Mouse (Mus musculus): ENCODE data around the gene Kctd10.

Gene Kctd10

DNA sequence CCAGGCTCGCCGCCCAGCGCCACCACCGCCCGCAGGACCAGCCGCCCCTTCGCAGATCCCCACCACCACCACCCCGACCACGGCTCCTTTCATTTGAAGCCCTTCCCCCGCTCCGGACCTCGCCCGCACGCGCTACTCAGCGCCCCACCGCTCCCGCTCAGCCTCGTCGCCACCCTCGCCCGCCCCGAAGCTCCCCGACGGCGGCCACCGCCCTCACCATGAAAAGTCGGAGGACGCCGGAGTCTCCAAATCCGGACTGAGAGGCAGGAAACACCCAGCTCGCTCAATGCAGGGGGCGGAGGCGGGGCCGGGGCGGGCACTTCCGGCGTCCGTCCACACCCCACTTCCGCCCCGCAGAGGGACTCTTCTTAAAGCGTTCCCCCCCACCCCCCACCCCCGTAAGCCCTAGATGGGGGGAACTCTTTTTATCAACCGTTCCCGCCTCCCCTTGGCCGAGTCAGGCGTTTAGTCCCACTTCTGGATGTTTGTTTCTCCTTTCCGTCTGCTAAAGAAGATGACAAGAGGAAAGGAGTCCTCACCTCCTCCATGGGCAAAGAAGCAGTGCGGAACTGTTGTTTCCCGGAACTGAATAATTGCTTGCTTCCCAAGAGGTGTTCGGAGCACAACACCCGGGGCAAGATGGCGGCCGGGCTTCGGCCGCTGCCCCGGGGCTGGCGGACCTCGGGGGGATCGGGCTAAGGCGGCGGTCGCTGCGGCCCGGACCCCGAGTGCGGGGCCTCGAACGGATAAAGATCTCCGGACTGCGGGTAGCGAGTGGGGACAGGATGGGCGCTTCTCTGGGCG lies at the start of gene Kctd10, which contains the start of gene Ube3b:
Gene Kctd10 (minus strand): TSS at position 300 of the 804 bp plus-strand sequence.
Gene Ube3b (plus strand): TSS at position 399 of the 804 bp plus-strand sequence.
- DNase-seq (ENCODE audit: low spot score in 2 of 2): peak in 1 of 2 experiments; percentile 86

DNA sequence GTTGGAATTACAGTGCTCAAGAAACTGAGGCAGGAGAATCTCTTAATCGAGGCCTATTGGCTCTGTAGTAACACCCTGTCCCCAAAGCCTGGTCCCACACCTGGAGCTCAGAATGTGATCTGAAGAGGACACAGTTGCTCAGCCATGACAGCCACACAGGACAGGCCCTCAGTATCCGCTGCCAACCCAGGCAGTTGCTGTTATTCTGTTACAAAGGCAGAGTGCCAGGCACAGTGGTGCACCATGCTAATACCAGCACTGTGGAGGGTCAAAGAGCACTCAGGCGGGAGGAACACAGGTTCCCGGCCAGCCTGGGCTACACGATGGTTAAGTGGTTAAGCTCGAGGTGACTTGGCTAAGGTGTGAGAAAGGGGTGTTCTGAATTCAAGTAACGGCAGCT lies 49.5 kb upstream of the Kctd10 start:
- DNase-seq (ENCODE audit: low spot score in 2 of 2): no peak

DNA sequence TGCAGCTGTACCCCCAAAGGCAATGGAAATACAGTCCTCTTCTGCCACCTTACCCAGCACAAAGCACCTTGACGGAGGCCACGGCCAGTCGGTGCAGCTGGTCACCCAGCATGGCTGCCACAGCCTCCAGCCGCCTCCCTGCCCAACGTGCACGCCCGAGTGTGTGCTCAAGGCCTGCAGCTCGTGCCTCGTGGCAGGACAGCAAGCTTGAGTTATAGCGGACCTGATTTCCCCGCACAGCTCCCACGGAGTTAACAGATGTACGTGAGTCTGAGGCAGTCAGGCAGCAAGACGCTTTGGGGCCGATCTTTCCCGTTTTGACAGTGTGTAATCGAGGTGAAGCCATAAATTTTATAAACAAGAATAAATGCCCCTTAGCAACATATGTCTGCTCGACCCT lies 48.3 kb upstream of the Kctd10 start:
- DNase-seq (ENCODE audit: low spot score in 2 of 2): no peak

DNA sequence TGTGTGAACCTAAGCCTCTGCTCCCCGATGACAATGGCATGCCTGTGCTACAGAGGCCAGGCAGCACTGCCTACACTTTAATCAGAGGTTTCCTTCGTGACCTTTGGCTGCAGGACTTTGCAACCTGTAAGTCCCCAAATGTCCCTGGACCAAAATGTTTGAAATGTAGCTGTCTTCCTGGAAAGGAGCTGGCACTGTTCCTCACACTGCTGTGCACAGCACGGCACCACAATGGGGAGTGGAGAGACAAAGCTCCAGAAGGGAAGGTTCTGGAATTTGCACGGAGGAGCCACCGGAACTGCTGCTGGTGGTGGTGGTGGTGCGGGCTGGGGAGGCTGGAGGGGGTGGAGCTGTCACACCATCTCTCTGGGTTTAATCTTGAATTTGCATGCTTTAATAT lies 46.4 kb upstream of the Kctd10 start:
- DNase-seq (ENCODE audit: low spot score in 2 of 2): no peak

DNA sequence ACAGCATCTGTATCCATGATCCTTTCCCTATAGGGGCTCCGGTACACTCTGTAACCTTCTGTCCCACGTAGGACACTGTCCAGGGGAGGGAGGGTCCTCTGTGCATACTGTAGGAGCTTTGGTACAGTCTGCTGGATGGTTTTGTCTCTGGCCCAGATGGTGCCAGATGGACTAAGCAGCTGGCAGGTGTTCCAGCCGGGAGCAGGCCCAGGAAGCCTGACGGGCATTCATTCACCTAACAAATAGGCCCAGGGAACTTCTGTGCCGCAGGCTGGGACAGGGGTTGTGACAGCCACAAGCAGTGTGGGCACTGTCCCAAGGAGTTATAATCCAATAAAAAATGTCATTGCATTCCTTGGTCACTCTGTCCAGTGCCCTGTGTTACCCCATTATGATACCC lies 43.7 kb upstream of the Kctd10 start:
- no peak for DNase-seq (ENCODE audit: low spot score in 2 of 2)

DNA sequence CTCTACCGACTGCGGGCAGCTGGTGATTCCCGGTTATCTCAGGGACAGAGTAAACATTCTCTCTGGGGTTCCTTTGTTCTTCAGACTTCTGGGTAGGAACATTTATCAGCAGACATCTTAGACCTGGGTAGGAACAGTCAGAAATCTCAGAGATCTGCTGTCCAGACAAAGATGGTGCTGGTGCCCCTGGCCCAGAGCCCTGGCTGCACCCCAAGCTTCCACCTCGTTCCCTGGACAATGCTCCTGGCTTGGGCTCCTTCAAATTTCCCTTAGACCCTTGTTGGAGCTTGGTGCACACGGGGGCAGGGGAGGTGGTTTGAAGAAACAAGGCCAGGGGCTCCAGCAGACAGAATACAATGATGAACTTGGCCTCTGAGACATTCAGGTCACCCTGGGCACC lies 42.3 kb upstream of the Kctd10 start:
- no peak for DNase-seq (ENCODE audit: low spot score in 2 of 2)

DNA sequence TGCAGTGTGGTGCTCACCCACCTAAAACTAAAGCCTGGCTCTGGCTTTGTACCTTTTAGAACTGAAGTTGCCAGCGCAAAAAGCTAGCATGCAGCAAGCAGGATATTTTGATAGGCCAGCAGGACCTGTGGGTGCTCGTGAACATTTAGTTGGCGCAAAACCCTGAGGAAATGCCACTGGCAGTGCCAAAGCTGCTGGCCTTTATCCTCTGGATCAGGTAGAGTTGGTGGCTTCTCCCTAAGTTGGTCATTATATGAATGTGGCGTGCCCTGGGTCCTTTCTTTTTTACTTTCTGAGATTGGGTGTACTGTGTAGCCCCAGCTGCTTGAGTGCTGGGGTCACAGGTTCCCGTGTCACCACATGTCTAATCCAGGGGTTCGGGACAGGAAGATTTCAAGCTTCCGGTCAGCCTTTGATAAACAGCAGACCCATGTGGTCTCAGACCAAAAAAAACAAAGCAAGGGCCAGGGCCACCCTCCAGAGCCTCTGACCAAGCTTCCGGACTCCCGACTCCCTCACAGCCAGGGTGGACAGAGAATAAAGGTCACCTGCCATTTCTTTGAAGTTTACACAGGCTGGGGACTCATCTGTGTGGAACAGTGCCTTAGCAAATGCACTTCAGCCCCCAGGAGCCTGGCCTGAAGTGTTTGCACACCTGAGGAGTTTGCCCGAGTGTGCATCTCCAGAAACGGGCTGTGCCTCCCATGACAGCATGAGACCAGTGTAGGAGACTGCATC lies 41.4 kb upstream of the Kctd10 start:
- no peak for DNase-seq (ENCODE audit: low spot score in 2 of 2)

DNA sequence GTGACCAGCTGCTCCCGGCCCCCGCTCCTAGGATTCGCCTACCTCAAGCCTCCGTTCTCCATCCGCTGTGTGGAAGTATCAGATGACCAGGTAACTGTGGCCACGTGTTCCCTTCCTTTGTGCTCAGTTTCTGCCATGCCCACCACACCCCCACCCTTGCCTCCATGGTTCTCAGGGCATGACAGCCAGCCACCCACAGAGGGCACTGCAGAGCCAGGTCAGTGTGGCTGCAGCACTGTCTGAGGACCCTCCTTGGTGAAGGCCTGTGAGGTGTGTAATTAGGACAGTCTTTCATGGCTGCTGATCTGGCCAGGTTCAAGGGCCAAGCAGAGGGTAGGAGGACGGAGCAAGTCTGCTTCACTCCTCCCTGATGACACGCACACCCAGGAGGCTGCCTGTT lies 38.2 kb upstream of the Kctd10 start:
- DNase-seq (ENCODE audit: low spot score in 2 of 2): no peak

DNA sequence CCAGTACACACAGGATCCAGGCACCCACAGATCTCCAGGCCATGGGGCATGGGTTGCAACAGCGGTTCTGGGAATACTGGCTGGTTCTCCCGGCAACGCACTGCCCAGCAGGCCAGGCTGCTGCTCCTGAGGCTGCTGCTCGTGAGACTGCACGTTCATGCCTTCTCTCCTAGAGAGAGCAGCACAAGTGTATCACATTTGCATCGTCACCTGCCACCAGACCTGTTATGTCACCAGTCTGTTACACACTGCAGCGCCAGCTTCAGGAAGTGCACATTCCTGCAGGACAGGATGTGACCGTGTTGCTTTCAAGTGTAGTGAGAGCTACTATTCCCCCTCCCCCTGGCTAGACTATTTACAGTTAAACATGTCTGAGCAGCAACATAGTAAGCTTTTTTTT lies 36.5 kb upstream of the Kctd10 start:
- no peak for DNase-seq (ENCODE audit: low spot score in 2 of 2)

DNA sequence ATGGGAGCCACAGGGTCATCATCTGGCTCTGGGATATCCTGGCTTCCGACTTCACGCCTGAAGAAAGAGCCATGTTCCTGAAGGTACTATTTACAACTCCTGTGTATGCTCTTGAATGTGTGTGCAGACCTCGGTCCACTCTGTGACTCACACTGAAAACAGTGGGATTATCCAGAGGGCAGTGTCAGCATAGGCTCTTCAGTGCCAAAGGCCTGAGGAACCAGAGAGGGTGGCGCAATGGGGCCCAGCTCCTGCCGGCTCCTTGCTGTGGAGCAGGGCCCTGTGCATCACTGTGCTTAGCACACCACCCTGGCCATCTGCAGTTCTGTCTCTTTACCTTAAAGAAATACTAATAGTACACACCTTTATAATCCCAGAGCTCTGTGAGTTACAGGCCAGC lies 35.3 kb upstream of the Kctd10 start:
- no peak for DNase-seq (ENCODE audit: low spot score in 2 of 2)

DNA sequence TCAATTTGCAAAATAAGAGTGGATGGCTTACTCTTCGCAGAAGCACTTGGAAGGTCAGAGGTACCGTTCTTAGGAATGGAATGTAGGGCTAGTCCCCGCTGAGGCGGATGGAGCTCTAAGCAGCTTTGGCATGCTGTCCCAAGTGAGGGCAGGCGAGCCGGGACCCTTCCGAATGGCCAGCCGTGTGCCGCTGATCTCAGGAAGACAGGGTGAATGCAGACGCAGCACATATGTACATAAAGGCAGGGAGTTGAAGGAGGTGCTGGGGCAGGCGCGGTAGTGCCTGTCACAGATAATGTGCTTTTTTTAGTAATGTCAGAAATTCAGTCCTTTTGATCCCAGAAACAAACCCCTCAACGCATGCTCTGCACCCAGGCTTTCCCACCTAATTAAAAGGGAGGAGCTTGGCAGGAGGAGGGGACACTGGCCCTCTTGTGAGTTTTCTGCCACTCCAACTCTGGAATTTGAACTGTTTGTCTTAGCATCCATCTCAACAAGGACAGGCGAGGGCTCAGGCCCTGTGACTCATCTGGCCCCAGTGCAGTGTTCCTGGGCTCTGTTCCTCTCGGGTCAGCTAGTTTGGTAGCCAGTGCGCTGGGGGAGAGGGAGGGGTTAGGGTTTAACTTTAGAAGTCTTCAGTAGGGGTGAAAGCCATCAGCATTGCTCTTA lies 32.9 kb upstream of the Kctd10 start:
- DNase-seq (ENCODE audit: low spot score in 2 of 2): no peak

DNA sequence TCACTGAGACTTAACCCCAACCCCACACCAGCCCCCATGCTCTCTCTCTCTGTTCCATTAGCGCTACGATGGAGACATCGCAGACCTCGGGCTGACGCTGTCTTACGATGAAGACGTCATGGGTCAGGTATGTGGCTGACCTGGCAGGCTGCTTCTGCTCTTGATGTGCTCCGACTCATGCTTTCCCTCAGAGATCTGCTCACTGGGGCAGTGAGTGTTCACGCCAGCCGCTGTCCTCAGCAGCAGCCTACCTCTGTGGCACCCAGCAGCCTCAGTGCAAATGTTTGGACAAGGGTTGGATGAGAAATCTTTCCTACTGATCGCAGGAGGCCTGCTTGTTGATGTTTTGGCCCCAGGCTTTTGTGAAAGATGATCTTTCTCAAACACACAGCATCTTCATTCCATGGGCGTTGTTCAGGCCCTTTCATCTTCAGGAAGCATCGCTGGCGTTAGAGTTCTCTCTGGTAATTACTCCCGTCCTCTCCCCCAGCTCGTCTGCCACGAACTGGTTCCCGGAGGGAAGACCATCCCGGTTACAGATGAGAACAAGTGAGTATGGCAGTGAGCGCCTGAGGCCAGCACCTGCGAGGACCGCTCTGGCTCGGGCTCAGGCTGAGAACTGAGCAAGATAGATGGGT lies 32.2 kb upstream of the Kctd10 start:
- DNase-seq (ENCODE audit: low spot score in 2 of 2): no peak

DNA sequence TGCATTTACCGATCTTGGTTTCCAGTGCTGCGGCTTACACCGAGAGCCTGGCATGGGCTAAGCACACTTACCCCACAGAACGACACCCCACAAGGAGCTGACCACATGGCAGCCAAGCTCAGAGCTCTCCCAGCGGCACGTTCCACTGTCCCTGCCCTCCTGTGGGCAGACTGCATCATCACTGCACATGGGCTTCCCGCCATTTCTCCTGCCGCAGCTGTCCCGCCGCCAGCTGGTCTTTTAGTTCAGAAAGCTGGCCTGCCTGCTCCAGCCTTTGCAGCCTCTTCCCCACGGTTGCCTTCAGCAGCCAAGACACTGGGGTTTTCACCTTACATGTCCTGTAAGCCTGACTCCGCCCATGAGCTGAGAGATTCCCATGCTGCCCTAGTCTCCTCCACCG lies 30.1 kb upstream of the Kctd10 start:
- DNase-seq (ENCODE audit: low spot score in 2 of 2): no peak

DNA sequence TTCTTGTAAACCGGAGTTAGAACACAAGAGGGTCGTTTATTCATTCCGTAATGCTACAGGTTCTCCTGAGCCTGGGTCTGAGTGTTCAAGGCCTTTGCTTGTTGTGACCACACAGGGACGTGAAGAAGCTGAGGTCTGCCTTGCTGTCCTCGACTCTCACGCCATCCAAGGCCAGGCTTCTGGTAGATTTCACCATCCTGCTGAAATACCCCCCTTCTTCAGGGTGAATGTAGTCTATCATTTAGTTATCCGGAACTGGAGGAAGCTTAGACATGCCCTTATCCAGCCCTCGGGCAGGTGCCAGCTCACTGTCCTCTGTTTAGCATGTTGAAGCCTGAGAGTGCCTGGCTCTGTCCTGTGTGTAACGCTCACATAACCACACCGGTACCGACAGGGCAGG lies 28.5 kb upstream of the Kctd10 start:
- DNase-seq (ENCODE audit: low spot score in 2 of 2): no peak

DNA sequence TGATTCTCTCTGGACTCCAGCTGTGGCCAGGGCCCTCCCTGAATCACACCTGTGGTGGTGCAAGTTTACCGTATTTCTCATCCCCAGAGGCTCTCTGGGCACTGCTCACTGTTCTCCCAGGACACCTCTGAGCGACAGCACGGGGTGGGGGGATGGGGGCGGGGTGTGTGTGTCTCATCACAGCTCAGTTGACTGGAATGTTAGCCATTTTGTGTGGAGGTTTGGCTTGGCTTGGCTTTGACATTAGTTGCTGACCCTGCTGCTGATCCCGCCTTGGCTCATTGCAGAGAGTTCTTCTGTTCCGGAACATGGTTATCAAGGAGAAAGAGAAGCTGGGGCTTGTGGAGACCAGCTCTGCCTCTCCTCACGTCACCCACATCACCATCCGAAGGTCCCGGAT lies 27.5 kb upstream of the Kctd10 start:
- no peak for DNase-seq (ENCODE audit: low spot score in 2 of 2)

DNA sequence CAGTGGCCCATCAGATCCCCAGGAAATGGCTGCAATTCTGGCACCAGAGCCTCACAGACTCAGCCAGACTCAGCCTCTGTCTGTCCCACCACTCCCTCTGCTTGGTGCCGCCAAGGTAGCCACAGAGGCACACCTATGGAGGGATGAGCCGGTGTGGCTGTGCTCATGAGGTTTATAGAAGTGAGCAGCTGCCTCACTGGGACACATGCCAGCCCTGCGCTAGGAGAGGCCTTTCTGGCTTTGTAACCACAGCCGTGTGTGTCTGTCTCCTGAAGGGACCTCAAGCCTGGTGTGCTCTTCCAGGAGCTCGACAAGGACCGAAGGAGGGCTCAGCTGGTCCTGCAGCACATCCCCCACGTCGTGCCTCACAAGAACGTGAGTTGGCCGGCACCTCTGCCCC lies 27.0 kb upstream of the Kctd10 start:
- no peak for DNase-seq (ENCODE audit: low spot score in 2 of 2)

DNA sequence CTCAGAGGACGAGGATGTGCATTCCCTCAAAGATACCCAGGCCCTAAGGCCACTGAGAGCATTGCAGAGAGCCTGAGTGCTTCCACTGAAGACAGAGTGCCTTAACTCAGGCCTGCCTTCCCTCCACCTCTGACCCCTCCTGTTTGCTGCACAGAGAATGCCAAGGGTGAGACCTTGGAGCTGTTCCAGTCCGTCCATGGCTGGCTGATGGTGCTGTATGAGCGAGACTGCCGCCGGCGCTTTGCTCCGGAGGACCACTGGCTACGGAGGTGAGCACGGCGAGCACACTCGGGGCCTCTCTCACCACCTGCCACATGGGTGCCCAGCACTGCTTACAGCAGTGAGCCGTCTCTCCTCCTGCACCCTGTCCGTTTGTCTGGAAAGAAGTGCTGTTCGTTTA lies 26.3 kb upstream of the Kctd10 start:
- DNase-seq (ENCODE audit: low spot score in 2 of 2): no peak

DNA sequence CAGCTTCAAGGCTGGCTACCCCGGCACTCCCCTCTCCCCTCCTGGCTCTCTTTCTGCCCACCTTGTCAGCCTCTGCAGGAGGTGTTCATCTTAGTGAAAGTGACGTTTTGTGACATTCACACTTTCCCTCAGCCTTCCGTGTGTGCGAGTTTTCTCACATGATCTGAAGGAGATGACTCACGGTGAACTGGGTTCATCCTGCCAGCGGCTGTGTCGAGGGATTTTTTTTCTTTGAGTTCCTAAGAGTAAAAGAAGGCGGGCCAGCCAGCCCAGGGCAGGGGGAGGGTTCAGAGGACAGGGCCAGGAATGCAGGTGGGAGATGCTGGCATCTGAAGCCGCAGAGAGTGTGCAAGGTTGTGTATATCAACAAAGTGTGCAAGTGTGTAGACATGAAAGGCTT lies 12.9 kb upstream of the Kctd10 start:
- DNase-seq (ENCODE audit: low spot score in 2 of 2): no peak

DNA sequence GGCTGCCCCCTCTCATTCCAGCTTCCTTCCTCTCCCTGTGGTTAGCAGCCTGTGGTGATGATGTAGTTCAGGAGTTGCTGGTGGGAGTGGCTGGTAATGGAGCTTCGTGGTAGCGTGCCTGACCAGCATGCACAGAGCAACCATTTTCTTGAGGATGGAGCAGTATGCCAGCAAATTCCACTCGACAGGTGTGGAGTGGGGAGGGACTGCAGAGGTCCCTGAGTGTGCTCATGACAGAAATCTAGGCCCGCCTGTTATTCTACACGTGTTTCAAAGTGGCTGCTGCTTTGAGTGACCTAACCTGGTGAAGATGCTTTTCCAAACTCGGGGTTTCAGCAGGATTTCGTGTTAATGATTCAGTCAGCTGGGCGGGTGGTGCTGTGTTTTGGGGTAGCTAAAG lies 4.1 kb upstream of the Kctd10 start:
- no peak for DNase-seq (ENCODE audit: low spot score in 2 of 2)

DNA sequence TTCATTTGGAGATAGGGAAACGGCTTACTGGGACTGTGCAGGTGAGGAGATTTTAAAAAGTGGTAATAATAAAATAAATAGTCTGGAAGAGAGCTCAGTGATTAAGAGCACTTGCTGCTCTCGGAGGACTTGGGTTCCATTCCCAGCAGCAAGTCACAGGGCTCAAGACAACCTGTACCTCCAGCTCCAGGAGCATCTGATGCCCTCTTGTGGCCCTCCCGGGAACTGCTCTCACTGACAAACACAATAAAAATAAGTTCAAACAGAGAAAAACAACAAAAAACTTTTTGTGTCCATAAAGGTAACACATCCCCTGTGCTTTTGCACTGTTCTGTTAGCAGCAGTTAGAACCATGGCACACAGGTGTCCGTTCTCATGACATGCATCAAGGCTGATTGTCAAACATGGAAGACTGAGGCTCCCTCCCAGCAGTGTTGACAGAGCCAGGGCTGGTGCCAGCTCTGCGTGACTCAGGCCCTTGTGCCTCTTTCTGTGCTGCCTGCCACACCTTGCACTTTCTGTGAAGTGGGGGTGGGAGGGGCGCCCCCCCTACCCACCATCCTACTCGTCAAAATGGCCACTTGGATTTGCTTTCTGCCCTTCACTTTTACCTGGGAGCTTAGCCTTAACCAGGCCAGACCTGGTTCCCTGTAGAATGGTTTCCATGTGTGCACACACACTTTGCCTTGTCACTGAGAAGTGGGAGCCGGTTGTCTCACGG lies 3.0 kb upstream of the Kctd10 start:
- no peak for DNase-seq (ENCODE audit: low spot score in 2 of 2)

DNA sequence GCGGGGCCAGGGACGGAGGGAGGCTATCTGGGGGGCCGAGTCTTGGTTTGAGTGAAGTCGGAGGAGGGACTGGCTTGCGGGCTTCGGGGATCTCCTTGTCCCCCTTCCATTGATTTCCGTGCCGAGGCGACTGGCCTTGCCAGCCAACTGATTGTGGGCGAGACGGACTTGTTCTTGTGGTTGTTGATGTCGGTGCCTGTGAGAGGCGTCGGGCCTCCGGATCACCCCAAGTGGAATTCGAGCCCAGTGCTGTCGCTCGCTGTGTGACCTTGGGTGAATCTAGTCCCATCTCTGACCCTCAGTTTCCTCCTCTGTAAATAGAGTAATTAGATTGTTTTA lies 674 bp upstream of the Kctd10 start:
- no peak for DNase-seq (ENCODE audit: low spot score in 2 of 2)

DNA sequence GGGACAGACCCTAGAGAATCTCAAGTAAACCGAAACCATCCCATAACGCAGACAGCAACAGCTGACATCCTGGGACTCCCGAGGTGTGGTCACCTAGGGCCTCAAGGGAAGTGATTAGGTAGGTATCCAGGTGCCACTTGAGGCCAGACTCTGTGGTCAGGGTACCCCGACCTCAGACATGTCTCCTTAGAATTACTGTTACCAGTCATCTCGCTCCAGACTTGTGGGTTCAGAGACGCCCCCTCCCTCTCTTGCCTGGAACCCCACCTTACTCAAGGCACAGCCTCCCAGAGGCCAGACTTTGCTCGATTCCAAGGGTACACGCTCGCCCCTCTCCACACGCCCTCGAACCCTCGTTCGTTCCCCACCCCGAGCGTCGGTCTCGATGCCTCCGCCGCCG lies 545 bp downstream of the Kctd10 start:
- no peak for DNase-seq (ENCODE audit: low spot score in 2 of 2)

Measured in left cerebral cortex, adult 9 months (tissue).